Mouse (Mus musculus) lung, adult 2 months (tissue): ENCODE measurements around the gene BC067074. TPM values are rescaled to one million over a fixed set of nuclear protein-coding genes. Genes with fewer than 3 reads are reported as not detected.
A peak's percentile ranks its signal among the peaks of the same experiment; 100 is the strongest.

Source experiments
- DNase-seq: peaks from one replicate; pipeline ENCODE4 v3.0.0; 2022
- H3K4me1 ChIP-seq: fragments of 200-500 bp; 2 replicates; pipeline ENCODE4 v1.6.1; 2011; ENCODE audit warnings: low read length; ENCODE audit not compliant: control insufficient read depth, insufficient read depth
- H3K4me3 ChIP-seq: fragments of 200-500 bp; replicated peaks from 2 replicates; pipeline ENCODE3; 2011; ENCODE audit warnings: low read depth, mild to moderate bottlenecking, control low read depth, low read length; ENCODE audit errors: extremely low read depth
- CTCF ChIP-seq: fragments of 200-500 bp; IDR thresholded peaks from 2 replicates; pipeline ENCODE4 v1.5.1; 2011; ENCODE audit warnings: mild to moderate bottlenecking, low read length, control low read depth; ENCODE audit not compliant: insufficient read depth
- POLR2A ChIP-seq: fragments of 200-500 bp; IDR thresholded peaks from 2 replicates; pipeline ENCODE4 v1.6.1; 2011; ENCODE audit warnings: low read depth, mild to moderate bottlenecking, control low read depth, low read length, borderline replicate concordance; ENCODE audit errors: extremely low read depth
- WGBS: fragments of 180-500 bp; shearing (Covaris S2); methylation state at CpG from one replicate; pipeline ENCODE4 v1.1.7; 2018; 5-methylcytosine and 5-hydroxymethylcytosine counted together
- polyA plus RNA-seq: library from polyadenylated mRNA; depleted of rRNA; stranded (reverse); fragments of >200 nt; gene quantifications from 2 replicates; pipeline ENCODE4 v1.2.3, GENCODE M21; 2012

The BC067074 gene
- polyA plus RNA-seq, 1 experiment: 6.2 TPM

- no peak overlapping the region for H3K4me3 ChIP-seq
- H3K4me1 ChIP-seq: peaks cover 4% of the 10 kb centered on the region
- TF ChIP-seq CTCF (no peak), POLR2A (no peak)
- 56% methylated on average over 4 of the region's 4 CpGs for WGBS
- DNase-seq: no peak
These were observed 13.6 kb downstream of the BC067074 start for GRCm38 (mm10) chr13:113306581-113306980.

- no peak overlapping the region for H3K4me3 ChIP-seq
- no peak for DNase-seq
- no peaks in the 10 kb centered on the region for H3K4me1 ChIP-seq
- TF ChIP-seq POLR2A (no peak), CTCF (no peak)
- 61% methylated on average over 5 of the region's 5 CpGs for WGBS
These were observed 26.6 kb downstream of the BC067074 start for GRCm38 (mm10) chr13:113319588-113319987.

GRCm38 (mm10) chr13:113321972-113322371 lies 29.0 kb downstream of the BC067074 start:
- TF ChIP-seq CTCF (no peak), POLR2A (no peak)
- 21% methylated on average over 6 of the region's 6 CpGs for WGBS
- no peaks in the 10 kb centered on the region for H3K4me1 ChIP-seq
- DNase-seq: no peak
- no peak overlapping the region for H3K4me3 ChIP-seq

DNA sequence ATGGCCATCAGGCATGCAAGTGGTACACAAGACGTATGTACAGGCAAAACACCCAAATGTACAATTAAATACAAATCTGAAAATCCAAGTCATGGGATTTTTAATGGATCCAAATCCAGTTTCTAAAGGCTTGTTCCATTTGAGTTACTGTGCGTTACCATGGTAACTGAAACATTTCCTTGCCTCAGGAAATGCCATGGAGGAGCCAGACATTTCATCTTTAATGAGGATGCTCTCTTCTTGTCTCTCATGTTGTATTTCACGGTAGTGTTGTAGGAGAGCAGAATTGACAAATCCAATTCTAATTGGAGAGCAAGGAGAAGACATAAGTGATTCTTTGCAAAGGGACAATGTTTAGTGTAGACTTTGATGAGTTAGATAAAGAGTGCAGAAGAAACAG lies 31.3 kb downstream of the BC067074 start:
- 92% methylated on average over 3 of the region's 3 CpGs for WGBS
- no peaks in the 10 kb centered on the region for H3K4me1 ChIP-seq
- no peak for DNase-seq

DNA sequence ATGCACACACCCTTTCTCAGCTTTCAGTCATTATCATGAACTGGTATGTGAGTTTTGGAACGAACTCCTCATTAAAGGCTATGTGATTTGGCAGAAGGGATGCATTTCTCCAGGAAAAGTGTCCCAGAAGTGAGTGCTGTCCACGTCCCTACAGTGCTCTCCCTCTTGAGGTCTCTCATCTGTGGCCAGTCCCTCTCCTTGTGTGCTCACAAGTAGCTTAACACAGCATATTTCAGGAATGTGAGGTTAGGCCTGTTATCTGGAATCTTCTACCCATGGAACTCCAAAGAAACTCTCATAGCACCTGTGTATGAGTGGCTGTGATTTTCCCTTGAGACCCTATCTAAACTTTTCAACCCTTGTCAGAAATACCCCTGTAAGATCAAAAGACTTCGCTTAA lies 32.7 kb downstream of the BC067074 start:
- WGBS: 53% methylated on average over 3 of the region's 3 CpGs

More for the DNA sequence above, 31.3 kb downstream of the BC067074 start:
- TF ChIP-seq POLR2A: no peak
- no peak for TF ChIP-seq CTCF
- H3K4me3 ChIP-seq: no peak overlapping the region

GRCm38 (mm10) chr13:113332256-113332655 lies 39.3 kb downstream of the BC067074 start:
- 69% methylated on average over 7 of the region's 7 CpGs for WGBS
- no peak for TF ChIP-seq CTCF
- TF ChIP-seq POLR2A: no peak

More for the DNA sequence above, 32.7 kb downstream of the BC067074 start:
- DNase-seq: no peak
- no peak for TF ChIP-seq POLR2A
- TF ChIP-seq CTCF: no peak
- no peaks in the 10 kb centered on the region for H3K4me1 ChIP-seq
- no peak overlapping the region for H3K4me3 ChIP-seq

GRCm38 (mm10) chr13:113333374-113333773 lies 40.4 kb downstream of the BC067074 start:
- TF ChIP-seq CTCF: no peak
- no peak for TF ChIP-seq POLR2A
- peak; percentile 19 for DNase-seq
- Histone ChIP-seq H3K4me3 (no peak overlapping the region), H3K4me1 (no peaks in the 10 kb centered on the region)
- WGBS: 59% methylated on average over 6 of the region's 6 CpGs

More at GRCm38 (mm10) chr13:113332256-113332655, 39.3 kb downstream of the BC067074 start:
- no peak for DNase-seq
- no peaks in the 10 kb centered on the region for H3K4me1 ChIP-seq
- no peak overlapping the region for H3K4me3 ChIP-seq

DNA sequence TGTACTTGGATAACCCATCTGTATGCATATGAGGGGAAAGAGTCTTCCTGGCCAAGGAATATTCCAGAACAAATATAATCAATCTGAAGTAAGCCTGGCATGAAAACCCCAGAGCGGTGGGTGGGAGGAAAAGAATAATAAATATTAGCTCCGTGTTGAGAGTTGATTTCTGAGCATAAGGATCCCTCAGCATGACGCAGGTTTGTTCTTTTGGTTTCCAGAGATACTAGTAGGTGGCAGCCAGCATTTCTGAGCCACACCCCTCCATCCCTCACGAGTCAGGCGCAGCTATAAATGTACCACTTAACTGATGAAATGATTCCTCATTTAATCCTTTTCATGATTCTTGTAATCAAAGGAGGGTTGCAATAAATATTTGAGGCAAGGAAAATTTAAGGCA lies 41.0 kb downstream of the BC067074 start:
- DNase-seq: no peak
- H3K4me3 ChIP-seq: no peak overlapping the region
- WGBS: 71% methylated on average over 5 of the region's 5 CpGs
- TF ChIP-seq POLR2A (no peak), CTCF (no peak)
- no peaks in the 10 kb centered on the region for H3K4me1 ChIP-seq

DNA sequence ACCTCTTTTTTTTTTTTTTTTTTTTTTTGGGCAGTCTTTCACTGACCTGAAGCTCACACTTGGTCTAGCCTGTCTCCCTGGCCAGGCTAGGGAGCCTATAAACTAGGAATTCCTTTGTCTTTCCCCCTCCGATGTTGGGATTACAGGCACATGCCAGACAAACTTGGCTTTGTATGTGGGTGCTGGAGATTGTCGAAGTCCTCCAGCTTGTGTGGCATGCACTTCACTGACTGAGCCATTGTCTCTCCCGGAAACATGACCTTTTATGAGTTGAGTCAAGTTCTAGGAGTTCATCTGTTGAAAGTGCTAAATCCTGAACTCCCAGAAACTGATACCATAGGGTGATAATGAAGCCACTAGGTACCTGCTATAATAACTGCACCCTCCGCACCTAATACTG lies 41.8 kb downstream of the BC067074 start:
- H3K4me3 ChIP-seq: no peak overlapping the region
- no peak for TF ChIP-seq POLR2A
- no peak for TF ChIP-seq CTCF
- WGBS: 63% methylated on average over 4 of the region's 4 CpGs
- H3K4me1 ChIP-seq: no peaks in the 10 kb centered on the region
- no peak for DNase-seq

- Histone ChIP-seq H3K4me1 (no peaks in the 10 kb centered on the region), H3K4me3 (no peak overlapping the region)
- TF ChIP-seq POLR2A (no peak), CTCF (no peak)
- DNase-seq: peak; percentile 44
- 57% methylated on average over 6 of the region's 6 CpGs for WGBS
These were observed 44.4 kb downstream of the BC067074 start for GRCm38 (mm10) chr13:113337223-113337858.

DNA sequence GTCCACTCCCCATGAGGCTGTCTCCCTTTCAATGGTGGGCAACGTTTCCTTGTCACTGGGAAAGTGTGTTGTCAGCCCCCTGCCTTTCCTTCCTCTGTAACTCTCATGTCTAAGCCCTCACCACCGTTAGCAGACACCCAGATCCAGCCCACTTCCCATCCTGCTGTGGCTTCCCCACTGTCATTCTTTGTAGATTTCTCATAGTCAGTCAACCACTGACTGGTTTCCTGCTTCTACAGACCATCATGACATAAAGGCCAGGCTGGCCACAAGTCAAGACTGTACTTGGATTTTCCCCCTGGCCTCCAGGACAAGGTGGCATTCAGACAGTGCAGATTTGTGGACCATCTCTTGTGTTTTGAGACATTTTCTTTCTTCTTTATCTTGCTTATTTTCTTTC lies 47.7 kb downstream of the BC067074 start:
- Histone ChIP-seq H3K4me3 (no peak overlapping the region), H3K4me1 (no peaks in the 10 kb centered on the region)
- TF ChIP-seq POLR2A (no peak), CTCF (no peak)
- DNase-seq: no peak
- WGBS: 58% methylated on average over 2 of the region's 2 CpGs
